Comparison of ENCODE assay signal across 8 mouse cellular contexts in genomic region chr6:125418744-125419143, GRCm38 (mm10). TPM values are rescaled to one million over a fixed set of nuclear protein-coding genes. Genes with fewer than 3 reads are reported as not detected.
DNase-seq lines count a peak whose midpoint lies in the region; ATAC-seq and TF ChIP-seq lines count a peak whose summit lies in the region.

No protein-coding gene starts in this region.

- no peak overlapping the region for H3K4me3 ChIP-seq in C2C12 (ENCODE audit: insufficient read depth, poor library complexity, severe bottlenecking)
- H3K4me3 ChIP-seq in bone marrow, adult 2 months (replicated peaks; ENCODE audit: control insufficient read depth, low read depth, low read length), result no peak overlapping the region
- no peak overlapping the region for H3K4me3 ChIP-seq in embryonic facial prominence, embryonic 14.5 days (ENCODE audit: low read depth, low read length)
- H3K4me3 ChIP-seq in heart, embryonic 10.5 days, result no peak overlapping the region
- no peak overlapping the region for H3K4me3 ChIP-seq in kidney, embryonic 14.5 days (ENCODE audit: low read length)
- no peak overlapping the region for H3K4me3 ChIP-seq in limb, embryonic 14.5 days (replicated peaks; ENCODE audit: low read length)

- H3K4me1 ChIP-seq in bone marrow, adult 2 months (ENCODE audit: control insufficient read depth, insufficient read depth, low read length), result no peaks in the 10 kb centered on the region
- peaks cover 12% of the 10 kb centered on the region for H3K4me1 ChIP-seq in embryonic facial prominence, embryonic 14.5 days (ENCODE audit: control insufficient read depth, insufficient read depth, low read length)
- H3K4me1 ChIP-seq in heart, embryonic 10.5 days, result peaks cover 18% of the 10 kb centered on the region
- 0 out of 2 replicates have a peak, but pooled peaks cover 6% of the 10 kb centered on the region for H3K4me1 ChIP-seq in kidney, embryonic 14.5 days (ENCODE audit: control insufficient read depth, insufficient read depth, low read length)
- H3K4me1 ChIP-seq in limb, embryonic 14.5 days (ENCODE audit: control insufficient read depth, insufficient read depth, low read length), result peaks cover 12% of the 10 kb centered on the region

- no peak overlapping the region for H3K9ac ChIP-seq in embryonic facial prominence, embryonic 14.5 days (ENCODE audit: low read depth, low read length)
- H3K9ac ChIP-seq in kidney, embryonic 14.5 days (ENCODE audit: low read depth, low read length), result no peak overlapping the region
- no peak overlapping the region for H3K9ac ChIP-seq in limb, embryonic 14.5 days (ENCODE audit: low read depth, low read length, severe bottlenecking)

- peak; percentile 94 for DNase-seq in embryonic facial prominence, embryonic 14.5 days (ENCODE audit: low spot score)
- peak; percentile 90 for DNase-seq in heart, embryonic 10.5 days (ENCODE audit: low spot score)
- peak; percentile 95 for DNase-seq in limb, embryonic 14.5 days (ENCODE audit: low spot score)
- DNase-seq in natural killer cell, adult 2 months (ENCODE audit: low spot score in 2 of 2), result peak; percentile 74 to 79
- peak; percentile 71 to 91 for DNase-seq in spleen, postnatal 4 days (ENCODE audit: low spot score in 2 of 2)

- H3K4me2 ChIP-seq in embryonic facial prominence, embryonic 14.5 days (ENCODE audit: low read depth, low read length), result no peak overlapping the region
- no peak overlapping the region for H3K4me2 ChIP-seq in kidney, embryonic 14.5 days (replicated peaks; ENCODE audit: low read depth, low read length)
- H3K4me2 ChIP-seq in limb, embryonic 14.5 days (replicated peaks; ENCODE audit: low read depth, low read length, severe bottlenecking), result no peak overlapping the region

- H3K9me3 ChIP-seq in embryonic facial prominence, embryonic 14.5 days (ENCODE audit: control insufficient read depth, low read length), result no peaks in the 10 kb centered on the region
- H3K9me3 ChIP-seq in heart, embryonic 10.5 days, result no peaks in the 10 kb centered on the region
- H3K9me3 ChIP-seq in kidney, embryonic 14.5 days (ENCODE audit: control insufficient read depth, low read length), result no peaks in the 10 kb centered on the region
- no peaks in the 10 kb centered on the region for H3K9me3 ChIP-seq in limb, embryonic 14.5 days (ENCODE audit: control insufficient read depth, low read length)

- H3ac ChIP-seq in C2C12 (ENCODE audit: control insufficient read depth, insufficient read length, low read depth), result no peak overlapping the region

- no peaks in the 10 kb centered on the region for H3K36me3 ChIP-seq in C2C12 (ENCODE audit: control insufficient read depth, insufficient read depth)
- H3K36me3 ChIP-seq in embryonic facial prominence, embryonic 14.5 days (ENCODE audit: control insufficient read depth, insufficient read depth, low read length), result no peaks in the 10 kb centered on the region
- no peaks in the 10 kb centered on the region for H3K36me3 ChIP-seq in heart, embryonic 10.5 days
- no peaks in the 10 kb centered on the region for H3K36me3 ChIP-seq in kidney, embryonic 14.5 days (ENCODE audit: control insufficient read depth, insufficient read depth, low read length)
- H3K36me3 ChIP-seq in limb, embryonic 14.5 days (ENCODE audit: control insufficient read depth, insufficient read depth, low read length), result no peaks in the 10 kb centered on the region

- H3K79me3 ChIP-seq in C2C12 (ENCODE audit: low read depth), result peaks cover 1% of the 10 kb centered on the region

- H3K27ac ChIP-seq in bone marrow, adult 2 months (ENCODE audit: control insufficient read depth, insufficient read depth, low read depth, low read length, poor library complexity), result no peak overlapping the region
- no peak overlapping the region for H3K27ac ChIP-seq in embryonic facial prominence, embryonic 14.5 days (replicated peaks; ENCODE audit: low read depth, low read length)
- no peak overlapping the region for H3K27ac ChIP-seq in heart, embryonic 10.5 days
- no peak overlapping the region for H3K27ac ChIP-seq in kidney, embryonic 14.5 days (ENCODE audit: low read depth, low read length)
- H3K27ac ChIP-seq in limb, embryonic 14.5 days (replicated peaks; ENCODE audit: low read depth, low read length), result no peak overlapping the region

- peaks cover 7% of the 10 kb centered on the region for H3K79me2 ChIP-seq in C2C12 (ENCODE audit: control insufficient read depth, insufficient read depth)

- H3K27me3 ChIP-seq in C2C12 (ENCODE audit: control insufficient read depth, insufficient read depth, insufficient read length), result no peaks in the 10 kb centered on the region
- no peaks in the 10 kb centered on the region for H3K27me3 ChIP-seq in embryonic facial prominence, embryonic 14.5 days (replicated peaks; ENCODE audit: control insufficient read depth, insufficient read depth, low read length)
- H3K27me3 ChIP-seq in heart, embryonic 10.5 days (ENCODE audit: insufficient read depth, poor library complexity, severe bottlenecking), result peaks cover 8% of the 10 kb centered on the region
- H3K27me3 ChIP-seq in kidney, embryonic 14.5 days (ENCODE audit: control insufficient read depth, insufficient read depth, low read length), result no peaks in the 10 kb centered on the region
- H3K27me3 ChIP-seq in limb, embryonic 14.5 days (ENCODE audit: control insufficient read depth, insufficient read depth, low read length), result no peaks in the 10 kb centered on the region

- peak; percentile 73 for ATAC-seq in embryonic facial prominence, embryonic 14.5 days (ENCODE audit: low read depth)
- peak; percentile 38; the same call in 1 of the 2 replicates for ATAC-seq in kidney, embryonic 14.5 days (ENCODE audit: low FRiP score, low TSS enrichment)
- ATAC-seq in limb, embryonic 14.5 days (ENCODE audit: low FRiP score, low read depth), result peak; percentile 56

- TF ChIP-seq POLR2A in bone marrow, adult 2 months (IDR thresholded peaks at IDR 0.05; ENCODE audit: borderline replicate concordance, control insufficient read depth, low read depth, low read length), result no peak
- TF ChIP-seq POLR2A in limb, embryonic 14.5 days (IDR thresholded peaks at IDR 0.05; ENCODE audit: borderline replicate concordance, extremely low read depth, insufficient read depth, insufficient read length), result no peak

- peak; percentile 66 for TF ChIP-seq CTCF in C2C12 (IDR thresholded peaks at IDR 0.05; ENCODE audit: control insufficient read depth, insufficient read depth, insufficient read length)
- TF ChIP-seq CTCF in bone marrow, adult 2 months (IDR thresholded peaks at IDR 0.05; ENCODE audit: control insufficient read depth, insufficient read depth, low read length), result peak; percentile 88

- WGBS in bone marrow, adult 2 months, result 8% methylated on average over 9 of the region's 9 CpGs
- 10% methylated on average over 9 of the region's 9 CpGs for whole genome bisulfite sequencing in embryonic facial prominence, embryonic 14.5 days
- WGBS in heart, embryonic 10.5 days, result 15% methylated on average over 9 of the region's 9 CpGs
- 14% methylated on average over 9 of the region's 9 CpGs for WGBS in kidney, embryonic 14.5 days
- 13% methylated on average over 9 of the region's 9 CpGs for WGBS in limb, embryonic 14.5 days

TF ChIP-seq in C2C12, 6 proteins besides CTCF, POLR2A, EP300 and RAD21:
- TF ChIP-seq USF1 (IDR thresholded peaks at IDR 0.05; ENCODE audit: low read depth), result no peak
- no peak for TF ChIP-seq MYOG (IDR thresholded peaks at IDR 0.05; ENCODE audit: control insufficient read depth, extremely low read depth, insufficient read length)
- TF ChIP-seq MAX (IDR thresholded peaks at IDR 0.05), result no peak
- TF ChIP-seq CEBPB (IDR thresholded peaks at IDR 0.05; ENCODE audit: low read depth), result no peak
- TF ChIP-seq MYOD1 (IDR thresholded peaks at IDR 0.05; ENCODE audit: control insufficient read depth, insufficient read length, low read depth), result no peak
- TF ChIP-seq FOSL1 (IDR thresholded peaks at IDR 0.05; ENCODE audit: insufficient read depth, low read length, poor library complexity, severe bottlenecking), result no peak

RNA-seq across cellular contexts. Expression of gene Plekhg6, which starts 38.2 kb away (rescaled TPM):
- 0.09 TPM for polyA plus RNA-seq in C2C12 (2012; fragmentation: generic; extraction: Trizol)
- 0.45 TPM in 1 of 2 replicates, not detected in the other for polyA plus RNA-seq in bone marrow, adult 2 months (2011; ENCODE audit: insufficient read depth, insufficient read length, low replicate concordance, missing spikeins)
- 1.0 and 1.4 TPM in 2 replicates for polyA plus RNA-seq in embryonic facial prominence, embryonic 14.5 days (2014; fragmentation: Nextera tagmentation; extraction: Ambion mirVana)
- polyA plus RNA-seq in heart, embryonic 10.5 days (2016; fragmentation: Nextera tagmentation; extraction: Ambion mirVana), result 0.20 TPM in 1 of 2 replicates, not detected in the other
- 3.8 and 6.1 TPM in 2 replicates for polyA plus RNA-seq in kidney, embryonic 14.5 days (2014; fragmentation: Nextera tagmentation; extraction: Ambion mirVana)
- 1.2 and 1.3 TPM in 2 replicates for polyA plus RNA-seq in limb, embryonic 14.5 days (2012; rRNA removed)
- 1.6 and 1.8 TPM in 2 replicates for polyA plus RNA-seq in limb, embryonic 14.5 days (2014; fragmentation: Nextera tagmentation; extraction: Ambion mirVana)
